24 mouse cellular contexts compared by ENCODE assay signal in genomic region chr3:122676077-122676476, GRCm38 (mm10). TPM values are rescaled to one million over a fixed set of nuclear protein-coding genes. Genes with fewer than 3 reads are reported as not detected.
DNase-seq lines count a peak whose midpoint lies in the region; ATAC-seq and TF ChIP-seq lines count a peak whose summit lies in the region.
"Had no signal": no experiment of that assay in that cellular context is flagged by ENCODE, and none has a peak within 500 bp of the region (broad histone marks: within the 10 kb centered on the region; RNA-seq: fewer than 3 reads in every experiment).

No protein-coding gene starts in this region.

- peak overlapping the region; percentile 85 for H3K27ac ChIP-seq in lung, embryonic 16.5 days (ENCODE audit: low read length)
- H3K27ac ChIP-seq: heart, adult 2 months; heart, embryonic 13.5 days; hindbrain, embryonic 12.5 days; limb, embryonic 15.5 days; liver, embryonic 14.5 days had no signal

- no peak for TF ChIP-seq POLR2A in lung, adult 2 months (IDR thresholded peaks at IDR 0.05; ENCODE audit: borderline replicate concordance, extremely low read depth, low read depth, low read length)

- H3K4me1 ChIP-seq in lung, adult 2 months (ENCODE audit: control insufficient read depth, insufficient read depth, low read length): no peaks in the 10 kb centered on the region; the same call in 1 of the 2 replicates
- peaks cover 2% of the 10 kb centered on the region; the same call in 1 of the 2 replicates for H3K4me1 ChIP-seq in lung, embryonic 16.5 days (replicated peaks; ENCODE audit: control insufficient read depth, insufficient read depth, low read length)
- H3K4me1 ChIP-seq: heart, embryonic 13.5 days; hindbrain, embryonic 12.5 days; limb, embryonic 15.5 days had no signal

- no peaks in the 10 kb centered on the region for H3K36me3 ChIP-seq in lung, embryonic 16.5 days (ENCODE audit: control insufficient read depth, insufficient read depth, low read length)
- H3K36me3 ChIP-seq: heart, embryonic 13.5 days; hindbrain, embryonic 12.5 days; limb, embryonic 15.5 days had no signal

- no peak for TF ChIP-seq CTCF in lung, adult 2 months (IDR thresholded peaks at IDR 0.05; ENCODE audit: insufficient read depth, low read length)

- H3K9ac ChIP-seq in lung, embryonic 16.5 days (ENCODE audit: low read length): no peak overlapping the region
- H3K9ac ChIP-seq: heart, embryonic 13.5 days; hindbrain, embryonic 12.5 days; limb, embryonic 15.5 days; liver, embryonic 14.5 days had no signal

- H3K4me3 ChIP-seq in lung, adult 2 months (replicated peaks; ENCODE audit: extremely low read depth, low read depth, low read length): no peak overlapping the region
- no peak overlapping the region for H3K4me3 ChIP-seq in lung, embryonic 16.5 days (ENCODE audit: low read length)
- H3K4me3 ChIP-seq: heart, adult 2 months; heart, embryonic 13.5 days; hindbrain, embryonic 12.5 days; limb, embryonic 15.5 days had no signal

- no peaks in the 10 kb centered on the region for H3K27me3 ChIP-seq in lung, embryonic 16.5 days (ENCODE audit: control insufficient read depth, insufficient read depth, low read depth, low read length)
- H3K27me3 ChIP-seq: heart, embryonic 13.5 days; hindbrain, embryonic 12.5 days; limb, embryonic 15.5 days had no signal

- peak; percentile 12 to 37 for DNase-seq in lung, adult 18-20 months
- DNase-seq in lung, adult 2 months: no peak
- DNase-seq in lung, postnatal 36 days: peak; percentile 69
- no peak for DNase-seq in layer of hippocampus, adult 11-12 months (ENCODE audit: low spot score)
- no peak for DNase-seq in layer of hippocampus, postnatal 36 days
- DNase-seq: adrenal gland, adult 8-10 months; cerebellum, adult 2 months; cerebellum, postnatal 25 days; heart, adult 2 months; kidney, postnatal 36 days; layer of hippocampus, adult 9-11 months; left cerebral cortex, postnatal 4 days; right cerebral cortex, postnatal 25 days; thymus, postnatal 25 days had no signal

- ATAC-seq in lung, embryonic 16.5 days (ENCODE audit: low read depth): peak; percentile 94
- no peak for ATAC-seq in erythroblast, adult 5-6 weeks (replicated peaks; ENCODE audit: low FRiP score, poor library complexity, severe bottlenecking)
- ATAC-seq: forebrain, embryonic 16.5 days; intestine, postnatal 0 days had no signal

- peaks cover 5% of the 10 kb centered on the region; the same call in 1 of the 2 replicates for H3K9me3 ChIP-seq in lung, embryonic 16.5 days (ENCODE audit: control insufficient read depth, low read length)

- H3K4me2 ChIP-seq in lung, embryonic 16.5 days (ENCODE audit: low read depth, low read length): 0 out of 2 replicates have a peak overlapping the region, but pooled peaks have one; percentile 3
- H3K4me2 ChIP-seq: heart, embryonic 13.5 days; hindbrain, embryonic 12.5 days; limb, embryonic 15.5 days; midbrain, embryonic 11.5 days had no signal

- WGBS in lung, adult 2 months: 11% methylated on average over 5 of the region's 5 CpGs
- WGBS in lung, embryonic 16.5 days: 8% methylated on average over 5 of the region's 5 CpGs

RNA-seq across cellular contexts. Expression of gene Pde5a, which starts 52.7 kb away (rescaled TPM):
- 24.4 and 35.5 TPM in 2 replicates for polyA plus RNA-seq in lung, adult 2 months (2012; rRNA removed)
- 23.7 and 24.7 TPM in 2 replicates for polyA plus RNA-seq in lung, embryonic 16.5 days (2015; fragmentation: Nextera tagmentation; extraction: Ambion mirVana)
- 0.21 and 1.2 TPM in 2 replicates for total RNA-seq in erythroblast, adult 5-6 weeks (2015; ENCODE audit: low replicate concordance)
- 0.77 and 1.4 TPM in 2 replicates for total RNA-seq in erythroblast, adult 5-6 weeks (2017; ENCODE audit: low replicate concordance)
- 1 to 10 TPM; 9.1 to 9.6 TPM for total RNA-seq in layer of hippocampus, postnatal 36 days (2021)
- total RNA-seq: MEL had no signal

RNA-seq across cellular contexts. Expression of gene Fnbp1l, which starts 56.6 kb away (rescaled TPM):
- 20.1 and 40.4 TPM in 2 replicates for polyA plus RNA-seq in lung, adult 2 months (2012; rRNA removed)
- polyA plus RNA-seq in lung, embryonic 16.5 days (2015; fragmentation: Nextera tagmentation; extraction: Ambion mirVana): 41.2 and 46.4 TPM in 2 replicates
- total RNA-seq in erythroblast, adult 5-6 weeks (2015; ENCODE audit: low replicate concordance): 2.5 and 25.7 TPM in 2 replicates
- total RNA-seq in erythroblast, adult 5-6 weeks (2017; ENCODE audit: low replicate concordance): 3.2 and 8.0 TPM in 2 replicates
- total RNA-seq in layer of hippocampus, postnatal 36 days (2021): 10 to 100 TPM; 30.4 to 35.0 TPM
- total RNA-seq: MEL had no signal

Comparison
In these comparisons a context has a peak if more than half of its experiments do, and no peak if none do; other contexts are left out.
1. DNase-seq: peak in lung, adult 18-20 months (2 of 2) and lung, postnatal 36 days (single experiment); none in lung, adult 2 months (single experiment), layer of hippocampus, adult 11-12 months (single experiment) and layer of hippocampus, postnatal 36 days (0 of 2).
2. RNA of gene Pde5a, which starts 52.7 kb away (total RNA-seq): 9.1 to 9.6 TPM in layer of hippocampus, postnatal 36 days; 0.21 to 1.4 TPM in erythroblast, adult 5-6 weeks; every median in the first group is over 4 times any median in the second.